Mouse (Mus musculus): Measurements from ENCODE around the gene Naaladl1. TPM values are rescaled to one million over a fixed set of nuclear protein-coding genes. Genes with fewer than 3 reads are reported as not detected.

Gene Naaladl1
- polyA plus RNA-seq (2017; shearing (Covaris generic)): under 1 TPM in 1 of 3 experiments, not detected in 2; 0.33 TPM

DNA sequence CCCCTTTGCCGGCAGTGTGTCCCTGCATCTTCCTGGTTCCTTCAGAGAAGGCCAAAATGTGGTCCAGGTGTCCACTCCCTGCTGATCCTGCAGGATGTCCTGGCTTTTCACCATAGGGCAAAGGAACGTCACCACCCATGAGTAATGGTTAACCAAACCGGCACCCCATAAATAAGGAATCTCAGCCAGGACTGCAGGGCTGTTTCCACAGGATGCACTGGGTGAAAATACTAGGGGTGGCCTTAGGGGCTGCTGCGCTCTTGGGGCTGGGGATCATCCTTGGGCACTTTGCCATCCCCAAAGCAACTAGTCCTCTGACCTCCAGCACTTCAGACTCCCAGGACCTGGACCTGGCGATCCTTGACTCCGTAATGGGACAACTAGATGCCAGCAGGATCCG lies at the start of gene Naaladl1:
Gene Naaladl1 (plus strand): TSS at position 197 of the 400 bp plus-strand sequence.
- ATAC-seq: no peak

DNA sequence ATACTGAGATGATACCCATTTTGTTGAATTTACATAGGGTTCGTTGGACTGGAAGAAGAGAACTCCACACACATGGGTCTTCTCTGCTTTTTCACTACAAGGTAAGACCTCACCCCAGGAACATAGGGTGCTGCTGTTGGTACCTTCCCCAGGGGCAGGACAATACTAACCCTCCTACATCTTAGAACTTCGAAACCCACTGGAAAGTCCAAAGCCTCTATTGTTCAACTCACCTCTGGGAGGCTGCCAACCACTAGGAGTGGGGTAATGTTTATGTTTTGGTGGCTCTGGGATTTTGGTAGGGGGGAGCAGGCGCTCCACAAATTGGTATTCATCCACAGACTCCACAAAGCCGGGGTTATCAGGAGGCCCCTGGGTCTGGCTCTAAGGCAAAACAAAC lies 48.9 kb upstream of the Naaladl1 start:
- no peak for ATAC-seq

DNA sequence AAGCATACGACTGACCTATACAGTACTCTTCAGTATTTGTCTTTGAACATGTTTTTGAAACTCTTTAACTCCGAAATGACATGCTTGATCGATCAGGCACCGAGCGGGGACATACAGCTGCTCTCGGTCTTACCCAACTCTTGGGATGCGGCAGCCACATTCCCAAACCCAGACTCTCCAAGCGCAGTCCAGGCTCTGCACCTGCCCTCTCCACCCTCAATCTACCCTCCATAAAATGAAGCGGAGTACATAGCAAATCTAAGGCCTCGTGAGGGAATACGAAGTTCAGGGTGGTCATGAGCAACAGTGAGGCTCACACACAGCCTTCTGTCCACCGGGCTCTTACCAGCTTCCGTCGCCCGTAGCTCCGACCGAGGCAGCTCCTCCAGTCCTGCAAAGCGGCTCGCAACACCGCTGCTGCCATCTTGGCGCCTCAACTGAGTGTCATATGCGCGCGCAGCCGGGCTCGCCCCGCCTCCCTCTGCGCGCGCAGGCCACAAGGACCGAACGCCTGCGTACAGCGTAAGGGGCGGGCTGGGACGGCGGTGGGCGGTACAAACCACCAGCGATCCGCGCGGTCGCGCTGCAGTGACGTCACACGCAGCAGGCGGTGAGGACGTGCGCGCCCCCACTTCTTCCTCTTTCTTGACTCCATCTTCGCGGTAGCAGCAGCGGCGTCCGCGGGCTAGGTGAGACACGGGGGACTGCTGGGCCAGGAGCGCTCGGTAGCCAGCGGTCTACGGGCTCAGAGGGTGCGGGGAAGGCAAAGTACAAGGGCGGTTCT lies 48.1 kb upstream of the Naaladl1 start, which contains the start of the genes Mrpl49 and Fau:
Gene Mrpl49 (minus strand): TSS at position 473 of the 784 bp plus-strand sequence.
Gene Fau (plus strand): TSS at position 532 of the 784 bp plus-strand sequence.
- peak; percentile 71 for ATAC-seq

DNA sequence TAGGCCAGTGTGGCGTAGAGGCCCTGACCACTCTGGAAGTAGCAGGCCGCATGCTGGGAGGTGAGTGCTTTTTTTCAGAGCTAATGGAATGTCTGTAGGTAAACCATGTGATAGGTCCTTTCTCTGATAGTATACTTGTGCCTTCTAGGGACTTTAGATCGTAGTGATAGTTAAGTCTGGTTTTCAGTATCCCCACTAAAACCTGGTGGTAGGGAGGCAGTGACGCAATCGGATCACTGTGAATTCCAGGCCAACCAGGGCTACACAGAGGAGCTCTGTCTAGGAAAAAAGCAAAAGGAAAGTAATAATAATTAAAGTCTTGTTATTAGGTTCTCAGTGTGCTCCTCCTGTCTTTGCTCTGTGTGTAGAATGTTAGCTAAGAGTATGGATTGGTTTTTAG lies 47.1 kb upstream of the Naaladl1 start:
- ATAC-seq: no peak

DNA sequence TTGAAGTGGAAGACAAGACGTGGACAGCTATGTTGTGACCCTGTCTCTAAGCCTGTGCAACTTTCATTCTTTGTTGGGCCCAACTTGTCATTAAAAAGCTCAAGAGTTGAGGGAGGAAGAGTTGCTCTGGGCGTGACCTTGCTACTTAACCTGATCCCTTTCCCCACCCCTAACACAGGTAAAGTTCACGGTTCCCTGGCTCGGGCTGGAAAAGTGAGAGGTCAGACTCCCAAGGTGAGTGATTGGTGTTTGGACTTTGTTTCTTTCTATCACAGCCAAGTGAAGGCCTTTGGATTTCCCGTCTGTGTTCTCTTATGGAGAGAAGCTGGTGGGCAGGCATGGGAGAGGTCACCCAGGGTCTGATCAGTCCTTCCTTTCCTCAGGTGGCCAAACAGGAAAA lies 46.6 kb upstream of the Naaladl1 start:
- no peak for ATAC-seq

DNA sequence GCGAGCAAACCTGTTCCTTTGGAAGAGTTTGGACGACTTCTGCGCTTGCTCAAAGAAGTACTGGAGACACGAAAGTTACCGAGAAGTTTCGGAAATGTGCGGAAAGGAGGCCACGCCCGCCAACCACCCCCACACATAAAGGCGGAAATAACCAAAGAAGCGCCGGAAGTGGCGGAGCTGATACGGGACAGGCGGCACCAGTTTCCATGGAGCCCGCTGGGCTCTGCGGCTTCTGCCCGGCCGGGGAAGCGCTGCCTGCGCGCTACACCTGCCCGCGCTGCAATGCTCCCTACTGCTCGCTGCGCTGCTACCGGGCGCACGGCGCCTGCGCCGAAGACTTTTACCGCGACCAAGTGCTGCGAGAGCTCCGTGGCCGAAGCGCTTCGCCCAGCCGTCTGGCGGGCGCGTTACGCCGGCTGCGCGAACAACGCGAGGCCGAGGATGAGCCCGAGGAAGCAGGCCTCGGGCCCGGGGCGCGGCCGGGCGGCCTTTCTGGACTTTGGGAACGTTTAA lies 44.5 kb upstream of the Naaladl1 start, which contains the start of gene Znhit2:
Gene Znhit2 (plus strand): TSS at position 172 of the 513 bp plus-strand sequence.
- peak; percentile 84 for ATAC-seq

DNA sequence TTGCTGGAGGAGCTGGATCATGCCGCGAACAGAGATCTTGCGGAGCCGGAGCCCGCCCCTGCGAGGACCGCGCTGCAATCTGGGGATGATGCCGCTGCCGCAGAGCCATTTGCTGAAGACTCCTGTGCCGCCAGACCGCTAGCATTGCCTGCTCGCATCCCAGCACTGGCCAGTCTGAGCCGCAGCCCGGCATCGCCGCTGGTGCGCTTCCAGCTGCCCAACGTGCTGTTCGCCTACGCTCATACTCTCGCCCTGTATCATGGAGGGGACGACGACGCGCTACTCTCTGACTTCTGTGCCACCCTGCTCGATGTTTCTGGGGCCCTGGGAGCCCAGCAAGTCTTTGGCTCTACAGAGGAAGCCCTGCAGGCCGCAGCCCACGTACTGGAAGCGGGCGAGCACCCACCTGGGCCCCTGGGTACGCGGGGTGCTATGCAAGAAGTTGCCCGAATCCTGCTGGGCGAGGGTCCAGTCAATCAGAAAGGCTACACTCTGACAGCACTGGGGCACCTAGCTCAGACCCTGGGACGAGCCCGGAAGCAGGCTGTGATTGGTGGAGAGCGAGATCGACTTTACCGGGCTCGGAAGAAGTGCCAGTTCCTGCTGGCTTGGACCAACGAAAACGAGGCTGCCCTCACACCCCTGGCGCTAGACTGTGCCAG lies 43.8 kb upstream of the Naaladl1 start:
- ATAC-seq: peak; percentile 29

DNA sequence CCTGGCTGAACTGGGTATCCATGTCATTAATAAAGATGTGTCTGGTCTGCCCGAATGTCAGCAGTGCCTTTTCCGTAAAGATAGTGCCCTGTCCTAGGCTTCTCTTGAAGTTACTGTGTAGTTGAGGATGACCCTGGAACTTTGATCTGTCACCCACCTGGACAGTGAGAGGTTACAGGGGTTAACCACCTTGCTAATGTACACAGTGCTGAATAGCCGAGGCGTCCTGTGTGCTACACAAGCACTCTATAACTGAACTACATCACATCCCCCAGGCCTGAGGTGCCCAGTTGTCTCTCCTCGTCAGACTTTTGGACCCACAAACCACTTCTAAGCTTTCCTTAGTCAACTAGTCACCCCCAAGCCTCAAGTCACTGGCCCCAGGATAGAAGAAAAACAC lies 43.2 kb upstream of the Naaladl1 start:
- no peak for ATAC-seq

DNA sequence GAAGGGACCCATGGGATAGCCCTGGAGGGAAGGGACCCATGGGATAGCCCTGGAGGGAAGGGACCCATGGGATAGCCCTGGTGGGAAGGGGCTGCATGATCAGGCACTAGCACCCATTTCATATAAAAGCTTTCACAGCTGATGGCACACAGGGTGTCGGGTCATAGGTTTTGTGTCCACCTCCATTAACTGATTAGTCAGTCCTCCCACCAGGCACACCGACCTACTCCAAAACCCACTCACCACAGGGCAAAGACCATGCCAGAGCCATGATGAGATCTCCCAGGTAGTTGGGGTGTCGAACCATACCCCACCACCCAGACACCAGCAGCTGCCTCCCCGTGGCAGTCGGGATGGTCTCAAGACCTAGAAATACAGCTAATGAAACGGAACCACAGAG lies 42.5 kb upstream of the Naaladl1 start:
- ATAC-seq: no peak

DNA sequence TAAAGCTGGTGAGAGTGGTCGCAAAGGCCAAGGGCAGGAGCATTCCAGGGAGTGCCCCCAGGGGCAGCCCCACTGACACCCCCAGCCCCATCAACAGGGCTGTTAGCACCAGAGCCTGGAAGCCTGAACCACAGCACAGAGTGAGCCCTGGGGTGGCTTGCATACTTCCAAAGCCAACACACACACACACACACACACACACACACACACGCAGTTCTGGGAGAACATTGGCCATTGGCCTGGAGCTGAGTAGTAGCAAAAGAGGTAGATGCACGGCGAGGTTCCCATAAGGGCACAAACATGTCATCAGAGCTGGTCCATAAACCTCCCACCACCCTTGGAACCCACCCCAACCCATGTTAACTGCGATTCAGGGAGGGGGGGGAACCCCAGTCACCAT lies 39.0 kb upstream of the Naaladl1 start:
- no peak for ATAC-seq

DNA sequence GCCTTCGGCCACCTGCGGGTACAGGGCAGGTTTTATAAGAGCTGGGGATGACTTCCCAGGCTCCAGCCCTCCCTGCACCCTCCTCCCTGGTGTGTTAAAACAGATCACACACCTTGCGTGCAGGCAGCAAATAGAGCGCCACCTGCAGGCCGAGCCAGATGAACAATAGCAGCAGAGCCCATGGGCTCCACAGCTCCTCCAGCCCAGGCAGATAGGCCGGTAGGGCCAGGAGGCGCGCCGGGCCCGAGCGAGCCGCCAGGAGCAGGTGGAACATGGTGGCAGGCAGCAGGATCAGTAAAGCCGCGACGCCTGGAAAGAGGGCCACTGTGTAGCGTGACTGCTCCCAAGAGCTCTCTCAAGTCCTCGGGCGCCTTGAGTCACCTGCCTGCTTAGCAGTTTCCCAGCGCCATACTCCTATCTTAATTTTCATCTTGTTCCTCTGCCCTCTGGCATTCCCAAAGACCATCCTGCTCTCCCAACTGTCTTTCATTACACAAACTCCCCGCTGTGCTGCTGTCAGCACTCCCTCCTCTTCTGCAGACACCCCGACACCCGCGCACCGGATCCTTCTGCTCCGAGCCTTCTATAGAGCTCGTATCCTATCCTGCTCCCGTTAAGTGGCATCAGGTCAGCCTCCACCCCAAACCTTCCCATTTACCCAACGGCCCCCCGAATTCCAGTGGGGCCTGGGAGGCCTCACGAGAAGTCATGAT lies 38.4 kb upstream of the Naaladl1 start:
- peak; percentile 67 for ATAC-seq

DNA sequence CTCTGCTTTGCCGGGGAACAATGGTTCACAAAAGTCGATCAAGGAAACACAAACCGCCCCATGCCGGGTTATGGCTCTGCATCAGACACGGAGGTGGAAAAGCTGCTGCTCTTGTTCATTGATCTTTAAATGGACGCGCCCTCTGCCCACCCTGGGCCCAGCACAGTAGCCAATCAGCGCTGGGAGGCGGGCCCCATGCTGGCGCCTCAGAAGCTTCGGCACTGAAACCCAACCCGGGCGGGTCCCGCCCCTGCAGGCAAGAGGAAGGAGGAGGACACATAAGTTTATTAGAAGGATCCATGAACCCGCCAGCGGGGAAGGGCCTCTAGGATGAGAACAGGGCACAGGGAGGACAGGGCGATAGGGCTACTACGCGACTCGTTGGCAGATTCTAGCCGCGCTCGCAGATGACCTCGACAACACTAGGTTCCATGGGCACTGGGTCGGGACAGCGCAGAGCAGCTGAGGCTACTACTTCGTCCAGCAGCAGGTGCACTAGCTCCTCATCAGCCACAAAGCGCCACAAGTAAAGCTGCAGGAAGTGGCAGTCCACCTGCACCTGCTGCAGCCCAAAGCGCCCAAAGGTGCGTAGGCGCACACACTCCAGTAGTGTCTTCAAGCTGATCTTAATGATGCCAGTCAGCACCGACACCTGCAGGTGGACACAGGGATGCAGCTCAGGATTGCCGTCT lies 37.7 kb upstream of the Naaladl1 start, which contains the start of gene Tm7sf2:
Gene Tm7sf2 (minus strand): TSS at position 650 of the 692 bp plus-strand sequence.
- ATAC-seq: peak; percentile 91

DNA sequence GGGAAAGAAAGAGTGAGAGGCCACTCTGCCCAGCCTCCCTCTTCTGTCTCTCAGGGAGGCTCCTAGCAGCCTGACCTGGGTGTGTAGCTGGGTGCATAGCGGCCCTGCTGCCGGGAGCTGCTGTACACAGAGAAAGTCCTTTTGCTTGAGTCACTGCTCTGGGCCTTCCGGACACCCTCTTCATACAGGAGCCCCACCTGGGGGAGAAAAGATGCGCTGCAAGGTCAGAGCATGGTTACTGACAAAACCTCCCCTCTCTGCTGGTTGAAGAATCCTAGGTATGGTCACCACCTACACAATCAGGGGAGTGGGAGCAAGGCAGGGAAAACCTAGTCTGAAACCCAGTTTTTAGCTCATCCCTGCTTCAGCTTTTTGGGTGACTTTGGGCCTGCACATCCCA lies 36.6 kb upstream of the Naaladl1 start:
- ATAC-seq: no peak

DNA sequence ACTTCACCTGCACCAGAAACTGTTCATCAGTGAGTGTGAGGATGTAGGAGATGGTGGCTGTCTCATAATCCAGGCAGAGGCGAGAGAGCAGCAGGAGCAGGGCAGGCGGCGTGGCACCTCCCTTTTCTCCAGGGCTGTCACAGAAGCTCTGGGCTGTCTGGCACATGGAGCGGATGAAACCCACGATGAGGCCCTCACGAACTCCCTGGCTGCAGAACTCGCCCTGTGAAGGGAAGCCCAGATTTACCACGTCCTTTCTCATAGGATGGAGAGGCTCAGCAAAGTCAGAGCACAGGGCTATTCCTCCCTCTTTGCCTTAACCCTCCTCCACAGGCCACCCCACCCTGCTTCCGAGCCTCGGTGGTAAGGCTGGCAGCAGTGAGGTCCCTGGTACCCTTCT lies 35.7 kb upstream of the Naaladl1 start:
- ATAC-seq: no peak

DNA sequence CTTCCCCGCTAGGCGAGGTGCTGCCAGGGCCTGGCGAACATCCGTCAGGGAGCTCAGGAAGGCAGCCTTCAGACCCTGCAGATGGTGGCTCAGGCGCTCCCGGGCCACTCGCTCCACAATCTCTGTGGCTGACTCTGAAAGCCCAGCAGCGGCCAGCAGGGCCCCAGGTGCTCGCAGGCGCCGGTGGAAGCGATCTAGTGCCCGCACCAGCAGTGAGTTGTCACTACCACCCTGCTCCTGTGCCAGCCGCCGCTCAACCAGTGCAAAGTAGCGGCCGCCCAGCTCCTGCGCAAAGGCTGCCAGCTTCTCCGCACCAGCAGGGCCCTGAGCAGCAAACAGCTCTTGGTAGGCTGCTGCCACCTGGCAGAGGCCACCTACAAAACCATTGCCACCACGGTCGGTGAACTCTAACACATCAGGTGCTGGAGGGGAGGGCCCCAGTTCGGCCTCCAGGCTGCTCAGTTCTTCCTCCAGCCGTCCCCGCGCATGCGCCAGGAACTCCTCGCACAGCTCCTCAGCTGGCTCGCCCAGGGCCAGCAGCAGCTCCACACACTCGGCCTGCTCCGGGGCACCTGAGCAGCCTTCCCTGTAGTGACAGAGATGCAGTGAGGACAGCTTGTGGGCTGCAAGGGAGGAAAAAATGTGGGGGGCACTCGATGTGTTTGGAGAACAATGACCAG lies 34.9 kb upstream of the Naaladl1 start:
- no peak for ATAC-seq

DNA sequence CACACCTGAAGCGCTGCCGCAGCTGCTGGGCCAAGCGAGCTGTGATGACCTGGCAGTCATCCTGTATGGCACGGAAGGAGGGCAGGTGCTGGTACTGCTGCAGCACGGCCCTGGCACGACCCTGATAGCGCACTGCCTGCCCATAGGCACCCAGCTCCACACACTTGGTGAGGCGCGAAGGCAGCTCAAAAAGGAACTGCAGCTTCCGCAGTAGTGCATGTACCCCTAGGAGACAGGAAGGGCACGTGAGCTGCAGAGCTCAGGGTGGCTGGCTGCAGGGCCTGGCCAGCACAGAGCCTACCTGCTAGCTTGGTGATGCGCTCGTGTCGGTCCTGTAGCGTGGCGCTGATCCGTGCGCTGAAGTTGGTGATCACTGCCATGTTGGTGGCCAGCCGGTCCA lies 34.3 kb upstream of the Naaladl1 start:
- ATAC-seq: no peak

DNA sequence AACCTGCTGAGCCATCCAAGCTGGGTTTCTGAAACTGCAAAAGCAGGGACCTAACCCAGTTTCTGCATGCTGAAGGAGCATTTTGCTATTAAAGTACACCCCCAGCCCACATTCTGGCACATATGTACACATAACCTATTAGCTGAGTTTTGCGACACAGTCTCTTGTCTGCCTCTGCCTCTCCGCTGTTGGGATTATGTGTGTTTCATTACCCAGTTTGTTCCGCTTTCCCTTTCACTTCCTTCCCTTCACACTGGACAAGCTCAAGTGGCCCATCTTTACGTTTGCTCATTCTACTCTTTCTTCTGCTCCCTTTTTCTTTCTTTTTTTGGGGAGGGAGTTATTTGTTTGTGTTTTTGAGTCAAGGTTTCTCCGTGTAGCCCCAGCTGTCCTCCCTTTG lies 31.7 kb upstream of the Naaladl1 start:
- no peak for ATAC-seq

DNA sequence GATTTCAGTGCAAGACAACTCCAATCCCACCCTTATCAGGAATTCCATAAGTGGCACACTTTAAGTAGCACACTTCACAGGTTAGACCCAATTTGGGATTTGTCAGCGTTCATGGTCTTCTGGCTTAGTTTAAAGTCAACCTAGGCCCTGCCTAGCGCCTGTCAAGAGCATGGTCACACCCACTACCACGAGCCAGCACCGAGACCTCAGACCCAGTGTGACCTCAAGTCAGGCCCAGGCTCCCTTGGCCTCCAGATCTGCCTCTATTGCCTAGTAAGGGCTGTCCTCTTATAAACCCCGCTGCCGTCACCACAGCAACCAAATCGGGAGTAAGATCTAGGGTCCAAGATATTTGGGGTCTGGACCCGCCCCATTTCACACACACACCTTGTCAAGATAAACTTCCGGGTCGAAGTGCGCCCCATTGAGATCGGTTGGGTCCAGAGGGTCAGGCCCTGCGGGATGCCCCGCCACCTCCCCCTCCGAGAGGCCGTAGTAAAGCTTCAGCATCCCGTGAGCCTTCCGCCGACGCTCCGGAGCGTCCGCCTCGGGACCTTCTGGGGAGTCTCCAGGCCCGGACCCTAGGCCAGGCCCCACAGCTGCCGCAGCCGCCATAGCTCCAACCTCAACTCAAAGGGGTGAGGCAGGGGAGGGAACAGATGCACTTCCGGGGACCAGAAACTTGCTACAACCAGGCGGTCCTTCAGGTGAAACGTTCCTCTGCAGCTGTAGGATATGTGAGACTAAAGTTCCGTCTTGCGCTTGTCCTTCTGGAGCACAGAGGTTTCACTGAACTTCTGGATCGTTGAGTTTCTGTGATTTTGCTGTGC lies 28.8 kb upstream of the Naaladl1 start, which contains the start of gene Vps51:
Gene Vps51 (minus strand): TSS at position 668 of the 830 bp plus-strand sequence.
- peak; percentile 96 for ATAC-seq

DNA sequence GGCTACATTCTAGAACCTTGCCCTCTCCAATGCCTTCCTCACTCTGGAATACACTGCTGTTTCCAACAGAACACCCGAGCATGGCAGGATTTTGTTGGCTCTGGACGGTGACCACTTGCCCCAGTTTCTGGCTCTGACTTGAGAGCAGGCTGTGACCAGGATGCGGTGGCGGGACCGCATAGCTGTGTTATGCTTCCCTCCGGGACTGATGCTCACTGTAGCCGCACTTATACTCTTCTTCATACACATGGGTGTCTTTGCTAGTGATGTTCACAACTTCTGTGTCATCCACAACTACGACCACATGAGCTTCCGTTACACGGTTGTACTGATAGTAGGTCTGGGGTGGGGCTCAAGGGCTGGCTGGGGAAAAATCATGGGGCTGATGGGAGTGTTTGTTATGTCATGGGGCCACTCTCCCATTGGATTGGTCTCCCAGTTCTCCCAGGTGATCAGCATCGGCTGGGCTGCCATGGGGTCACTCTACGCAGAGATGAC lies 25.6 kb upstream of the Naaladl1 start, which contains the start of gene Tmem262:
Gene Tmem262 (plus strand): TSS at position 51 of the 498 bp plus-strand sequence.
- ATAC-seq: no peak

DNA sequence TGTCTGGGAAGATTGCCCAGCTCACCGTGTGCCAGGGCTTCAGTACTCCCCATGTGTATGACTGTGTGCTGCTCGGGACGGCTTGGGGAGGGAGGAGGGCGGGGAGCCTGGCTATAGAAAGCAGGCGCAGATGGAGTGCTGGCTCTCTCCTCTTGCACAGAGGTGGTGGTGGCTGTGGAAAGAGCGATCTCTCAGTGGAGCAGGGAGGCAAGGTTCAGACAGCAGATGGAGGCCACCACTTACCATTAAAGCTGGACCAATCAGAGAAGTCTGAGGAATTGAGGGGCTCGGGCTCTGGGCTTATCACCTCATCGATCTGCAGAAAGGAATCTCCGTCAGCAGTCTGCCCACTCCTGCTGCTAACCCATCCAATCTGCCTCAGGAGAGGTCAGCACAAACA lies 23.4 kb upstream of the Naaladl1 start, which contains the start of gene Gm28374:
Gene Gm28374 (minus strand): TSS at position 101 of the 400 bp plus-strand sequence.
- ATAC-seq: no peak
